Mouse (Mus musculus) kidney, adult 18-20 months (tissue): ENCODE measurements around the gene Ret.

Experiments
- DNase-seq: peaks from one replicate; pipeline ENCODE4 v3.0.0; 2021

Gene Ret

DNA sequence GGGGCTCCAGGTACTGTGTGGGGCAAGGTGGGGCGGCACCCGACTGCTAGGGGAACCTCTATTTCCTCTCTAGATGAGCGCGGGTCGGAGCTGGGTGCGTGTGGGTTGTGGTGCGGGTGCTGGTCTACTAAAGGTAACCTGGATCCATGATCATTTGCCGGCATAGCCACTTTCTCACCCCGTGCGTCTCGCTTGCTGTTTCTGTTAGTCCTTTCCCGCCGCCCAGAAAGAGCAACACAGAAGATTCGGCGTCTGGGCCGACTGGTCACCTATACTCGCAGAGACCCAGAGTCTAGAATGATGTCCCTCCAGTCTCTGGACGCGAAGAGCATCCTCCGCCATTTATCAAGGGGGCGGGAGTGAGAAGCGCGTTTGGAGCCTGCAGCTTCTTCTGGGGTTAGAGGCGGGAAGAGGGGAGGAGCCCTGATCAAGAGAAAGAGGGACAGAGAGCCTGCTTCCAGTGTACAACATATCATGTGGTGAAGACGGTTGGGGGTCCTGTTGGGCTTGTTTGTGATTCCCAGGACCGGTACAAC lies at the start of gene Ret:
Ret (minus strand) TSS at position 279 of the 536 bp plus-strand sequence.
- DNase-seq: no peak

DNA sequence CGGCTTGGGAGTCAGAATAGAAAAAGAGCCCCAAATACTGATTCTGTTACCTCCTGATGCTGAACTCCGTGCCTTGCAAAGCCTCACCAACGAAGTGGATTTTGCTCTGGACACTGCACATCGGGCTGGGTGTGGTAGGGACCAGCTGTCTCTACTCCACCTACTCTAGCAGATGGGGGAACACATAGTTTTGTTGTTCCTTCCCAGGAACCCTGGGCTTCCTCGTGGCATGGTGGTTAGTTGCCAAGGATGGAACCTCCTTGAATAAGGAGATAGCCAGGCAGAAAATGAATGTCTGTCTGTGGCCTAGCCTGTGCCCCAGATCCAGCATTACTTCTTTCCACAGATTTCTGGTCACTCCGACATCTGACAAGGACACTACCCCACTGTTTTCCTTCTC lies 49.6 kb upstream of the Ret start:
- no peak for DNase-seq

DNA sequence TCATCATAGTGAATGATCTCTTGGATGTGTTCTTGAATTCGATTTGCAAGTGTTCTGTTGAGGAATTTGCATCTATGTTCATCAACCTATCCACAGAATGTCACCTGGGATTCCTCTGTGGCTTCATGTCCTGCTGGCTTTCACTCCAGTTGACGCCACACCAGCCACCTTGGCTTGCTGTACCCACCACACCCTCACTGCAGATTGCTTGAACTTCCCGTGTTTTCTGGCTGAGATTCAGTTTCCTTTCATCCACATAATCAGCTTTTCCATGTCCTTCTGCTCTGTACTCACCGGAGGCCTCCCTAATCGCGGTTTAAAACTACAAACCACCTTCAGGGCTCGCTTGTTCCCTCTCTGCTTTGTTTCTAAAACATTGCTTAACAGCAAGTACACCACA lies 46.6 kb upstream of the Ret start:
- DNase-seq: no peak

DNA sequence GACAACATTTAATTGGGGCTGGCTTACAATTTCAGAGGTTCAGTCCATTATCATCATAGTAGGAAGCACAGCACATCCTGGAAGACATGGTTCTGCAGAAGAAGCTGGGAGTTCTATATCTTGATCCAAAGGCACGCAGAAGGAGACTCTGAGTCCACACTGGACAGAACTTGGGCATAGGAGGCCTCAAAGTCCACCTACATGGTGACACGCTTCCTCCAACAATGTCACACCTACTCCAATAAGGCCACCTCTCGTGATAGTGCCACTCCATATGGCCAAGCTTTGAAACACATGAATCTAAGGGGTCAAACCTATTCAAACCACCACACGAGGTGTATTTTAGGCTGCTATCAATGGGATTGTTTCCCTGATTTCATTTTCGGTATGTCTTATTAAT lies 45.4 kb upstream of the Ret start:
- no peak for DNase-seq

DNA sequence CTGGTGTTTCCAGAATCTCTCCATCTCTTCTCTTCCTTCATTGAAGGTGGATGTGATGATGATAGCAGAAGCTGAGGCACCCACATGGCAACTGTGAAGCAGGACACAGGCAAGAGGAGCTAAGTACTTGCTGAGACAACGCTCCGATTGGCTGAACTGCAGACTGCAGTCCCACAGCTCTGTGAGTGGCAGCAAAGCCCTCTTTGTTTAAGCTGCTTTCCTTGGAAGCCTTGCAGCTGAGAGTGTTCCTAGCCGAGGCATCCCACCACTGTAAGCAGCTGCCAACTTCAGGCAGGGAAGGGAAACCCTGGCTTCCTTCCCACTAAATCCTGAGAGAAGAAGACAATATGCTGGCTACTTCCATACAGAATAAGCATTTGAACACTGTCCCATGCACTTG lies 28.6 kb upstream of the Ret start:
- no peak for DNase-seq

DNA sequence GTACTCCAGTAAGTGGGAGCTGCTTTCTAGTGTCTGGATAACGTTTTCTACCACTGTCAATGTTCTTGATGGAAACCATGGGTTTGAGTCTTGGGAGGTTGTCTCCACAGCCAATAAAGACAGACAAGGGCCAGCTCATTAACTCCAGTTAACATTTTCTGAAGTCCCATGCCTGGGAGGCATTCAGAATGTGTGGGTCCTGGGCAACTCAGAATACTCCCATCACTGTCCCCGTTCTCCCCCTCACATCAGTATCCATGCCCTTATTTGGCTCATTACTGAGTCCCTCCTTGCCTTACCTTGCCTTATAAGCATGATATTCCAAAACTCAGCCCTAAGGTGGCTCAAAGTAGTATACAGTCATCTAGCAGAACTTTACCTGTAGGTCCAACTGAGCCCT lies 25.0 kb upstream of the Ret start:
- DNase-seq: no peak

DNA sequence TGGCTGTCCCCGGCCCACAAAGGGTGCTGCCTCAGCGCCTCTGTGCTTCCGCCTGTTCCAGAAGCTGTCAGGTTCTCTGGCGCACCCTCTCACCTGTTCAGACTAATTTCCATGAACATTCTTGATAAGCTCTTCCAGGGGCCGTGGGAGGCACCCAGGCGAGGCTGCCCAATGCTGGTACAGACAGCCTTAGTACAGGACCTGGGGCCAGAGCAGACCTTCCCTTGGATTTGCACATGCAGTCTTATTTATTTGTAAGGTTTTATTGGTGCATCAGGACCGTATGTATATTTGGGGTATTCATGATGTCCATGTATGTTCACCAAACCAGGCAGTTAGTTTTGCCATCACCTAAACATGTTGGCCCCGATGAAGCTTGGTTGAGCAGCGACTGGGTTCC lies 18.2 kb upstream of the Ret start:
- no peak for DNase-seq

DNA sequence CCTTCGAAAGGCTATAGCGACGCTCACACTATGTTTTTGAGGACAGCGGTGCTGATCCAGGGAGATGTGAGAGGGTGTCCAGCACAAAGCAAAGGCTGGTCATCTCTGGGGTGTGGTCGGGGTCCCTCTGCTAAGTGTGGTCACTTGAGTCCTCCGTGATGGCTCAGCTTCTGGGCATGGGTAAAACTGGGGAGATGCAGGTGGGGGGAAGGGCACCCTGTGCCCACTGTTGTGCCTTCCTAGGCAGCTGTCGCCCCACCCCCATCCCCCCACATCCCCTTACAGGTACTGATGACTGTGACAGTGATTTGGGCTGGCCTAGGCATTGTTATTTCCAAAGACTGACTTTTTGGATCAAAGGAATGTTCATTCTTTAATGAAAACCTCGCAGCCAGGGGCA lies 10.8 kb upstream of the Ret start:
- no peak for DNase-seq

DNA sequence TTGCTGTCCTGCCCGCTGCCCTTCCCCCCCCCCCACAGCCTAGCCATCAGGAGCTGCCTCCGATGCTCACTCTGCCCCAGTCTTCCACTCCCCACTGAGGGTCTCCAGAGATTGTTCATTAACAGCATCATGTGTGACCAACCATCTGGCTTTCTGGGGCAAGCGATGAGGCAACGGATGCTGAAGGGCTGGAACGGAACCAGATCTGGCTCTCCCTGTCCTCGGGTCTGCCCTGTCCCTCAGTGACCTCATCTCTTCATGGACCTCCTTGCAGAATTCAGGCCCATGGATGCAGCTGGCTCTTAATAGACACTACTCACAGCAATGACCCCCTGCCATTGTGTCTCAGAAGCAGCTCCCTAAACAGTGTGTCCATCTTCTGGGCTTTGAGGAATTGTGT lies 8.9 kb upstream of the Ret start:
- no peak for DNase-seq

DNA sequence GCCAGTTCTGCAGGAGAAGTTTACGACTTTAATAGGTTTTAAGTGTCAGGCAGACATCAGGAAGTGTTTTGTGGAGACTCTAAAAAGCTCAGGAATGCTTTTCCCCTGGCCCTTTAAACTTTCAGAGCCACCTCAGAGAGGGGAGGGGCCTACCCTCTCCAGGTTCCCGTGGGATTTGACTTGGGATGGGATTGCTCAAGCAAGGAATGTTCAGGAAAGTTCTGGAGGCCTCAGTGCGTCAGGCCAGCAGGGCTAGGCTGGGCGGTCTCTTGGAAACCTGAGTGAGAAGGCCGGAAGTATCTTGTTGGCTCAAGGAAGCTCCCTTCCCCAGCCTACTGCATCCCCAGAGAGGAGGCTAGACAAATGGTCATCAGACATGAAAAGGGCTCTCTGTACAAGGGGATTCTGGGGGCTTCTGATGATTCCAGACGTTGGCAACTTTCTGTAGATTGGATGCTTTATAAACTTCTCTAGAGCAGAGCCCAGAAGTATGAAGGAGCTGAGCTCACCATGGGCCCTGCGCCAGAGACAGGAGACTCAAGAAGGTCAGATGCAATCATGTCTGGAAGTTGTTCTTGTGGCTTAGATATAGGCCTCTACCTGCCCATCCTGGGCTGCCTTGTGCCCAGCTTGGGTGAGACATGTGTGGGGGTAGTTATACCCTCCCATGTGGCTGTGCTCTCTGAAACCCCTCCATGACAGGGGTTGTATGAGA lies 7.8 kb upstream of the Ret start:
- no peak for DNase-seq

DNA sequence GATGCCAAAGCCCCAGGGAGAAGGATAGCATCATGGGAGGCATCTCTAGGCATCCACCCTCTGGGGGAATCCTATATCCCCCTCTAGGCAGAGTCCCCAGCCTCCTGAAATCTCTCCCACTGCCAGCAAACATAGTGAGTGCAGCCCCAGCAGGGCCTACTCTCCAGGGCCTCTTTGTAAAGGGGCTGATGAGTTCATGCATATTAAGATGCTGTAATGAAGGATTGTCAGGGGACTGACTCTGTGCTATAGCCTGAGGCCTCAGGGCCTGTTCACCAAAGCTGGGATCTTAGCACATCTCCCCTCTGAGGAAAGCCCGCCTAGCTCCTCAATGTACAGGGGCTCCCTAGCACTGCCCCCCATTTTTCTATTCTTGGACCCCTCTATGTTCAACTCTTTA lies 6.6 kb upstream of the Ret start:
- DNase-seq: no peak

DNA sequence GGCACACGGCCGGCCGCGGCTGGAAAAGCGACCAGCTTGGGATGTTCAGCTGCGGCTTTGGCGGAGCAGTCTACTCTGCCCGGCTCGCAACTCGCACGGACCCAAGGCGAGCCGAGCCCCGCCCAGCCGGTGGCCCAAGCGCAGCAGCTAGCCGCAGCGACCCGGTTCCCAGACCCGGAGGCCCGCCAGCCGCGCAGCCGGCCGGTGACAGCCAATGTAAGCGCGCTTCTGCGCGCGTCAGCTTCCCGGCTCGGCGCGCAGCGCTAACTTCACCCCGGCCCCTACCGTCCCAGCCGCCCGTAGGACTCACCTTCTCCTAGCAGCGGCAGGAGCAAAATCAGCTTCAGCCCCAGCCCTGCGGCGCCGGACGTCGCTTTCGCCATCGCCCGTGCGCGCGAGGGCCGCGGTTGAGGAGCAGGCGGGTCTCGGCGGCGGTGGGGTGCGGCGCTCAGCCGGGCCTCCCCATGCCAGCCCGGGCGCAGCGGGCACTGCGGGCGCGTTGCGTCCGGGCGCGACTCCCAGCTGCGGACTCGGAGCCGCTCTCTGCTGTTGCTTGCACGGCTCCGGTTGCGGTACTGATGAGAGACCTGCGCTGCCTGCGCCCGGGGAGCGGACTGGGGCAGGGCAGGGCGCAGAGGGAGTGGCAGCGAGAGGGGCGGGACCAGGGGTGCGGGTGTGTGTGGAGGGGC lies 623 bp downstream of the Ret start:
- peak; percentile 20 for DNase-seq

DNA sequence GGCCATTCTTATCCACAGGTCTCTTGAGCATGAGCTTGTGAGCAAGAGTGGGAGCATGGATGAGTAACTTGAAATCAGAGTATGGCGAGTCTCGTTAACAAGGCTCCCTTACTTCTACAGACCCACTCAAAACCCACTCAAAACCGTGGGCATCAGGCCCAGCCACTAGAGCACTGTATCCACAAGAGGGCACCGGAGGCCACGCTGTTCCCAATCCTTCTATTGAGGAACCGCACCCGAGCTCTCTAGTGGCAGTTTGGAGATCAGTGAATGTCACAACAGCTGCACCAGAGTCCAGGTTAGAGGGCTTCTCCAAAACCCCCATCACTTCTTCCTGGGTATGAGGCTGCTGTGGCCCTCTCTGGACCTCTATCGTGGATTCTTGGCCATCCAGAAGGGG lies 2.4 kb downstream of the Ret start:
- no peak for DNase-seq

DNA sequence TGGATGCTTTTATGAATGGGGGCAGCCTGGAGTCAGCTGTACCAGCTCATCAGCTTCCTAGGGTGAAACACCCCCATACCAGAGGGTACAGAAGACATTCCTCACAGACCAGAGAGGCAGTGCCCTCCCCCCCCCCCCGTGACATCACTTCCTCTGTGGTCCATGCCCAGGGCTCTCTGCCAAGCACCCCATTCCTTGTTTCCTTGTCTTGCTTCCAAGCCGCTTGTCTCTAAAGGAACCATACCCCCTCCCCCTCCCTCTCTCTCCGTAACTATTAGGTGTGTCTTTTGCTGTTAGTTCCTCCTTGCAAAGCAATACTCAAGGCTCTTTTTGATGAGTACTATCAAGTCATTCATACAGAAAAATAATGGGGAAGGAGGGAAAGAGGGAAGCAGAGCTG lies 4.6 kb downstream of the Ret start:
- DNase-seq: no peak

DNA sequence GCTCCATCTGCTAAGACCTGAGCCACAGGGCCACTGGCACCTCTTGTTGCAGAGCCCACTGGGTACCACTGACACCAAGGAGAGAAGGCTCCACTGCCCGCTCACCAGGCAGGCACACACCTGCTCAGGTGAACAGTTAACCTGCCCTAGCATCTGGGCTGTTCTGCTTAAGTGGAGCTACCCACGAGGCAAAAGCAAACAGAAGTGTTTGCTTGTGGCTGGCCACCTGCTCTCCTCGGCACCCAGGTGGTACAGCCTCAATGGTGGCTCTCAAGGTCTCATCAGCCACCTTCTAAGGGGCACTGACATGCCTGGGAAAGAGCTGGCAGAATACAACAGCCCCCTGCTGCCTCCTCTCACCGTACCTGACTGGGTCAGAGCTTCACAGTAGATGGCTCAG lies 5.3 kb downstream of the Ret start:
- no peak for DNase-seq

DNA sequence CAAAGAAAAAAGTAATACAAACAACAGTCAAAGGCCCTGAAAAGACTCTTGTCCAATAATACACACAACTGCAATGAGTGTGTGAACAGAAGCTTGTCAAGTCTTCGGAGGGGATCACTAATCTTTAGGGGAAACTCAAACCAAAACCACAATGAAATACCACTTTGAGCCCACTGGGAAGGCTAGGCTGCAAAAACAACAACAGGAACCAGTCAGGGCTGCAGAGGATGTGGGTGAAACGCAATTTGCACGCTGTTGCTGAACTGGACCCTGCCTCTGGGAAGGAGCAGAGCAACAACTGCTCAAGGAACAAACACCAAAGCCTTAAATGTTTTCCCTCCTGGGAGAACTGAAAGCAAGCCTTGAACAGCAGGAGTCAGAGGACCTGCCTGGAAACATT lies 7.8 kb downstream of the Ret start:
- no peak for DNase-seq

DNA sequence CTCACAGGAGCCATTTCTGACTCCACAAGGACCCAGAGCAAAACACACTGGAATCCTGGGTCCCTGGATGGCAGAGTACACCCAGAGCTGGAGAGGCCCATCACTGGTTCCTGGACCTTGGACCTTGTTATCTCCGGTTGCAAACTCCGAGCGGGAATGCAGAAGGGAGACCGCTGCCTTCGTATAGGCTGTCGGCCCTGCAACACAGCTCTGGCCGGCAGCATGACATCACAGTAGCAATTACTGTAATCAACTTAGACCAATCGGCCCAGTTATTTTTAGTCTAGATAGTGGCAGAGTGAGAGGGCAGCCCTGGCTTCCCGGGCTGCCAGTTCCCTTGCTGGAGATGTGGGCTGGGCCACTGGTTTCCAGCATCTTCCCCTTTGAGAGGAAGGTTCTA lies 8.9 kb downstream of the Ret start:
- no peak for DNase-seq

DNA sequence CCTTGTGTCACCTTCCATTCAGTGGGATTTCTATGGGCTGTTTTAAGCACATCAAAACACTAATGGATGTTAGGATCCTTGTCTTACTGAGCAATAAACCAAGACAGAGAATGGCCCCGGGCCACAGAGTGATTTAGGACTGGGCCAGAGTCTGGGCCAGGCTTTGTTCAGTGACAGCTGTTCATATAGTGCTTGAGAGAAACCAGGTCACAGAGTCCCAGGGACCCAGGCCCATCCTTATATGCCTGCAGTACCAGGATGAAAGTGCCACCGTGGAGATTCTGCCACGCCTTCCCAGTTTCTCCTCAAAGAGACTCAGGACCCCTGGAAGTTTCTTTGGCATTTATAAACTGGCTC lies 10.3 kb downstream of the Ret start:
- DNase-seq: no peak

DNA sequence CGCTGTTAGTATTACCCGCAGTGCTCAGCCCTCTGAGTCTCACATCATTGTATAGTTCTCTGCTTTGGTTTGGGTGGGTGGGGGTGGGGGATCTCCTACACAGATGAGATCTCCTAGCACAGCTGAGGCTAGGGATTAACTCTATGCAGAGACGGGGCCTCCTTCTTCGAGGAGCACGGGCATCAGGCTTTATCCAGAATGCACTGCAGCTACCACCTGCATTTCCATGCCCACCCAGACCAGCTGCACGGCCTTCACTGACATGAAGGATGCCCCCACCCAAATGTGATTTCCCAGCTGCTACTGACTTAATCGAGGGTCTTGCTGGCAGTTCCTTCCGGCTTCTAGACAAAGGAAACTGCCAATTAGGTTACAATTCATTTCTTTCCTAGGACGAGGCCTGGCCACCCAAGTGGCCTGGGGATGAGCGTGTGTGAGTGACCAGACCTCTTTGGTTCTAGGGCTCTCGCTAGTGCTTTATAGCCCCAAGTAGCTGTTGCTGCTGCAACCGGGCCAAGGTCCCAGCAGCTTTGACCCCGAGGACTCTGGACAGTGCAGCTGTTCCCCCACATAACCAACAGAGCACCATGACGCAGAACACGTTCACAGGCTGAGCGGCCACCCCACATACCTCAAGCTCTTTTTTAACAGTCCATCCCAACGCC lies 10.8 kb downstream of the Ret start:
- no peak for DNase-seq

DNA sequence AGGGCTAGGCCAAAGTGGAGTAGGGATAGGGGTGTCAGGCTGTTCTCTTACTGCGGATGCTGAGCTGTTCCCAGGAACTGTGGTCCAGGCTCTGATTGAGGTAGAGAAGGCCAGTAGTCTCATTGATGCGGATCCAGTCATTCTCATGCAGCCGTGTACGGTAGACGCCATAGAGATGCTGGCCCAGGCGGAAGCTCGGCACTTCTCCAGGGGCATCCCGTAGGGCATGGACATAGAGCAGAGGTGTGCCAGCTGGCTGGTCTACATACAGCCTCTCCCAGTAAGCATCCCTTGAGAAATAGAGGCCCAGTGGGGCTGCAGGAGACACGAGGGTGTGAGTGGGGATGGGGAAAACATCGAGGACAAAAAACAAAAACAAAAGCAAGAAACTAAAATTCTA lies 13.4 kb downstream of the Ret start:
- no peak for DNase-seq

DNA sequence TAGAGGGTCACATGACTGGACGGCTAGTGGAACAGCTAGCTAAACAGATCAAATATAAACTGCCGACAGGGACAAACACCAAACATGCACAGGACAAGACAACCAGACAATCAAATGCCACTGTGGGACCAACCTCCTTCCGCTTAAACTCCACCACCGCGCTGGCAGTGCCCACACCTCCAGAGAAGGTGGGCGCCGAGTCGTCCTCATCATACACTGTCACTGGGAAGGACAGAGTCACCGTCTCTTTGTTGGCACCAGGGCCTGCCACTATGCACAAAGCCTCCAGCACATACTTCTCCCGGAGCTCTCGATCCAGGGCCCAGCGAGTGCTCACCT lies 17.5 kb downstream of the Ret start:
- DNase-seq: no peak

DNA sequence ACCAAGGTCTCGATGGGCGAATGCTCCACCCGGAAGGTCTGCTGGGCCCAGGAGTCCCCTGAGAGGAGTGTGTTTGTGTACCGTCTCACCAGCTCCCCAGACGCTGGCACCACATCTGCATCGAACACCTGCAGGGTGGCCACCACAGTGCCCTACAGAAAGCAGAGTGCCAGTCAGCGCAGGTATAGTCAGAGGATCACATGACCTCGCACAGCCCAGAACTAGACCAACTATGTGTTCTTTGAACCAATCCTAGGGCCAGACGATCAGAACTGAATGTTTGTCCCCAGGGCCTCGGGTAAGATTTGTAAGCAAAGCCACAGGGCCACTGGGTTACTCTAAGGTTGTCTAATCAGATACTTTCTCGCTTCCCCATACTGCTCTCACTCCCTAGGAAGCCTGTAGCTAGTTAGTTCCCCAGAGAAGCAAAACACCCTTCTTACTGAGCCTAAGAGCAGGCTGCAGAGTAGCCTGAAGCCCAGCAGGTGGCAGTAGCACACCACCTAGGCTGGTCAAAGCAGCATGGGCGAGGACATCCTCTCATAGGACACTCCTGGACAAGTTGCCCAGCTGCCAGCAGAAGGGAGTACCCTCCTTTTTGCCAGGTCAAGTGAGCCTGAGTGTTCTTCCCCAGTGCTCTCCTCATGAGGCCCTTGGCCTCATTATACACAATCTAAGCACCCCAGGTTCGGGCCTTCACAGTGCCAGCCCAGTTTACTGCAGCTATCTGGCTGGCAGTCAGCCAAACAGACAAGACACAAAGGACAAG lies 18.0 kb downstream of the Ret start:
- DNase-seq: peak; percentile 68

DNA sequence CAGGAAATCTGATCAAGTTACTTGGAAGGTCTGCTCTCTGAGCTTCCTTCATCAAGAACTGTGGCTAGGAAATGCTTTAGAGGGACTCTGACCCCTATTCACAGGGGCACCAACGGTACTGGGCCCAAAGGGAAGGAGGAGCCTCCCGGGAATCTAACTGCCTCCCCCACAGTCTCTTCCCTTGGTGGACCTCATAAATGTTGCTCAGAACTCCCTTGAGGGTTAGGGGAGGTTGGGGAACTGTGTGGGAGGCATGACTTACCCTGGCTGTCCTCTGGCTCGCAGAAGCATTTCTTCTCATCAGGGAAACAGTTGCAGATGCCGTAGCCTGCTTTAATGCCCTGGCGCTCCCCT lies 23.6 kb downstream of the Ret start:
- DNase-seq: no peak
